Mouse (Mus musculus): ENCODE results near the gene Speer2.

Gene Speer2

GRCm38 (mm10) chr16:69863644-69864043, at the start of gene Speer2:
TSS of gene Speer2 (minus strand) at chr16:69863744.
- no peak for DNase-seq

GRCm38 (mm10) chr16:69904303-69904702, 40.8 kb upstream of the Speer2 start:
- no peak for DNase-seq

GRCm38 (mm10) chr16:69880712-69881111, 17.2 kb upstream of the Speer2 start:
- DNase-seq: no peak

GRCm38 (mm10) chr16:69836628-69837027, 26.9 kb downstream of the Speer2 start:
- DNase-seq: no peak

GRCm38 (mm10) chr16:69813652-69814051, 49.9 kb downstream of the Speer2 start:
- DNase-seq: no peak
